Mouse (Mus musculus) adipocyte (in vitro differentiated cells): Measurements from ENCODE around the gene Clta.

Experiments
- DNase-seq: peaks from one replicate; pipeline ENCODE4 v3.0.0-alpha.2; 2016; ENCODE audit warnings: low spot score

The Clta gene

DNA sequence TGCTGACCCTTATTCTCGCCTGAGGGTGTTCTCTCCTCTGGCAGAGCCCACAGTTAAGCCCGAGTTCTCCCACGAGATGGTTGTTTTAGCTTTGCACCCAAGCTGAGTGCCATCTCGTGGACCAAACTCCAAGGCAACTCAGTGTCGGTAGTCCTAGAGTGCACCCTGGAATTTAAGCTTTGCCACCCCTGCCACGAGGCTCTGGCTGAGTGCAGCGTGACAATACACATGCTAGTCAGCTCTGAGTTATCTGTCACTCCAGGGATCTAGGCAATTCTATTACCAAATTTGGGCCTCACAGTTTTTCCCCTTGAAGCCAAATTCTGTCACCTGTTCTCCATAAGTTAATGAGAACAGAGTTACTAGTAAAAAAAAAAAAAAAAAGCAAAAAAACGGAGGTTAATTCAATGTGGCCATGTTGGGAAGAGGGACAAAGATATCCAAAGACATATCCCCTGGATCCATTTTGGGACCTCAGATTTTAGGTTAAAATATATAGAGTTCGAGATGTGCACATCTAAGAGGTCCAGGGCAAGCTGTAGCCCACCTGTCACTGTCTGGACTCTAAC, 68.7 kb downstream of the Clta start:
- DNase-seq: no peak

DNA sequence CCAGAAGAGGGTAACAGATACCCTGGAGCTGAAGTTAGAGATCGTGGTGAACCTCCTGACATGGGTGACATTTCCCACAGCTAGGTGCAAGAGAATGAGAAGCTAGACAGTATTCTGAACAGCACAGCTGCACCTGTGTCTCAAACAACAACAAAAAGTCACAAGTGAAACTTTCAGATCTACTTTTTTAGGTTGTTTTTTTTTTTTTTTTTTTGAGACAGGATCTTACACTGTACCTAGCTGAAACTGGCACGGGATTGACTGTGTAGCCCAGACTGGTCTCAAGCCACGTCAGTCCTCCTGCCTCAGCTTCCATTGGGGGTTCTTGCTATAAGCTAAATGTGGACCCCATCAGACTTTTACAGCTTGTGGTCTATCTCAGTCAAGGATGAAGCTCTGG, 69.5 kb downstream of the Clta start:
- DNase-seq: no peak

DNA sequence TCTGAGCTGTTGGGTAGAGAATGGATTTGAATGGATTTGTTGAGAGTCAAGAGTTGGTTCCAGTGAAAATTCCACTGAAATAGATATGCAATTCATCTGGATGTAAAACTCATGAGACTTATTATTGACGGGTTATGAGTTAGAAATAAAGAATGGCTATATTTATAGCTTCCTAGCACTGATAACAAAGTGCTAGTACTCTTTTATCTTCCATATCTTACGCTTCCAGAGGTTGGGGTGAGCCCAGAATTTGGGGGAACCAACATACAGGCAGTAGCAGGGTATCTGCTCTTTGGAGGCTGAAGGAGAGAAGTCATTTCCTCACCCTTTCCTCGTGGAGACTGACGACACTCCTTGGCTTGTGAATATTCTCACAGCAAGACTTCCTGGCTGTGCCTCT, 70.2 kb downstream of the Clta start:
- no peak for DNase-seq

DNA sequence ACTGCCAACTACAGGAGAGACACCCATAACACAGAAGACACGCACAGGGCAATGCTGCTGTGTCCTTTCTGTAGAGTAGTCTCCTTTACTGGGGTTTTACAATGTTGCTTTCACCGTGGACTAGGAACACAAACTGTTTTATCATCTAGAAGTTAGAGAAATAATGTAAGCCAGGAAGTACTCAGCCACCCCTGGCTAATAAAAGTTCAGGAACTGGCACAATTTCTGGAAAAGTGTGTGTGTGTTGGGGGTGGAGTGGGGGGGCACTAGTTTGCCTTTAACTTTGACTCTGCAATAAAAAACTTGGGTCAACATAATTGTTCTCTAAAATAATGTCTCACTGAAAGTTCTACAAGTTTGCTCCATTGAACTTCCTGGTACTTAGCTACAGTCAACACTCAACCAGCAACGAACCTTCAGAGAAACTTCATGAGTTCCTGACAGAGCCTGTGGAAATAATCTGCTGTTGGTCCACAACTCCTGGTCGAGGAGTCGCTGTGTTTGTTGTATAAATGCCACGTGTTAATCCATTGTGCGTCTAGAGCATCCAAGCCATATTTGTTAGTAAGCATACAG, 74.2 kb downstream of the Clta start:
- no peak for DNase-seq
